24 mouse cellular contexts compared by ENCODE assay signal in genomic region chr16:59553490-59554161, GRCm38 (mm10). TPM values are rescaled to one million over a fixed set of nuclear protein-coding genes. Genes with fewer than 3 reads are reported as not detected.
A peak's percentile ranks its signal among the peaks of the same experiment; 100 is the strongest.
DNase-seq lines count a peak whose midpoint lies in the region; ATAC-seq and TF ChIP-seq lines count a peak whose summit lies in the region.
"Had no signal": no experiment of that assay in that cellular context is flagged by ENCODE, and none has a peak within 500 bp of the region (broad histone marks: within the 10 kb centered on the region; RNA-seq: fewer than 3 reads in every experiment).

No protein-coding gene starts in this region.

- no peak for TF ChIP-seq POLR2A in testis, adult 2 months (IDR thresholded peaks at IDR 0.05; ENCODE audit: control insufficient read depth, low read depth, low read length)

- no peak for TF ChIP-seq CTCF in testis, adult 2 months (IDR thresholded peaks at IDR 0.05; ENCODE audit: control insufficient read depth, insufficient read depth, insufficient replicate concordance, low read depth, low read length)

- 0 out of 2 replicates have a peak, but pooled peaks cover 2% of the 10 kb centered on the region for H3K4me1 ChIP-seq in kidney, embryonic 14.5 days (ENCODE audit: control insufficient read depth, insufficient read depth, low read length)
- H3K4me1 ChIP-seq in kidney, embryonic 16.5 days (ENCODE audit: insufficient read depth, low read length): peaks cover 10% of the 10 kb centered on the region
- H3K4me1 ChIP-seq in testis, adult 2 months (ENCODE audit: control insufficient read depth, insufficient read depth, low read length): peaks cover under 1% of the 10 kb centered on the region; the same call in 1 of the 2 replicates
- H3K4me1 ChIP-seq: embryonic facial prominence, embryonic 10.5 days had no signal

- WGBS in kidney, embryonic 14.5 days: 59% methylated on average over 12 of the region's 12 CpGs
- 54% methylated on average over 12 of the region's 12 CpGs for WGBS in kidney, embryonic 16.5 days

- no peak overlapping the region for H3K4me3 ChIP-seq in kidney, embryonic 14.5 days (ENCODE audit: low read length)
- H3K4me3 ChIP-seq in kidney, embryonic 16.5 days (ENCODE audit: low read length): no peak overlapping the region
- H3K4me3 ChIP-seq in testis, adult 2 months (ENCODE audit: control insufficient read depth, low read depth, low read length): peak overlapping the region; percentile 89
- H3K4me3 ChIP-seq: embryonic facial prominence, embryonic 10.5 days; embryonic facial prominence, embryonic 12.5 days; forebrain, embryonic 13.5 days; forebrain, embryonic 15.5 days had no signal

- H3K4me2 ChIP-seq in kidney, embryonic 14.5 days (replicated peaks; ENCODE audit: low read depth, low read length): no peak overlapping the region
- H3K4me2 ChIP-seq in kidney, embryonic 16.5 days (replicated peaks; ENCODE audit: low read depth, low read length): peak overlapping the region; percentile 31
- H3K4me2 ChIP-seq: embryonic facial prominence, embryonic 12.5 days; forebrain, embryonic 13.5 days; forebrain, embryonic 15.5 days had no signal

- no peak for DNase-seq in kidney, postnatal 10 days
- DNase-seq in kidney, adult 18-20 months: no peak
- DNase-seq in testis, postnatal 14 days (ENCODE audit: low spot score): no peak
- DNase-seq: adrenal gland, adult 8-10 months; adrenal gland, postnatal 14 days; adrenal gland, postnatal 36 days; B cell, adult 2 months; cerebellum, adult 11-12 months; cerebellum, adult 2 months; cerebellum, adult 9-10 months; cerebellum, postnatal 10 days; cerebellum, postnatal 25 days had no signal

- no peaks in the 10 kb centered on the region for H3K9me3 ChIP-seq in kidney, embryonic 14.5 days (ENCODE audit: control insufficient read depth, low read length)
- no peaks in the 10 kb centered on the region for H3K9me3 ChIP-seq in kidney, embryonic 16.5 days (ENCODE audit: low read length)
- H3K9me3 ChIP-seq: embryonic facial prominence, embryonic 10.5 days; embryonic facial prominence, embryonic 12.5 days; forebrain, embryonic 13.5 days; forebrain, embryonic 15.5 days had no signal

- no peaks in the 10 kb centered on the region for H3K27me3 ChIP-seq in kidney, embryonic 14.5 days (ENCODE audit: control insufficient read depth, insufficient read depth, low read length)
- H3K27me3 ChIP-seq in kidney, embryonic 16.5 days (ENCODE audit: insufficient read depth, low read length): no peaks in the 10 kb centered on the region
- no peaks in the 10 kb centered on the region for H3K27me3 ChIP-seq in testis, adult 2 months (ENCODE audit: control insufficient read depth, insufficient read depth, low read length)
- H3K27me3 ChIP-seq: CH12.LX; embryonic facial prominence, embryonic 12.5 days; forebrain, embryonic 13.5 days; forebrain, embryonic 15.5 days; Patski had no signal

- H3K9ac ChIP-seq in kidney, embryonic 14.5 days (ENCODE audit: low read depth, low read length): no peak overlapping the region
- H3K9ac ChIP-seq in kidney, embryonic 16.5 days (replicated peaks; ENCODE audit: low read length): no peak overlapping the region
- H3K9ac ChIP-seq: embryonic facial prominence, embryonic 12.5 days; forebrain, embryonic 13.5 days; forebrain, embryonic 15.5 days had no signal

- 0 out of 2 replicates have a peak, but pooled peaks cover 2% of the 10 kb centered on the region for H3K36me3 ChIP-seq in kidney, embryonic 14.5 days (ENCODE audit: control insufficient read depth, insufficient read depth, low read length)
- H3K36me3 ChIP-seq in kidney, embryonic 16.5 days (ENCODE audit: insufficient read depth, low read length): 0 out of 2 replicates have a peak, but pooled peaks cover 4% of the 10 kb centered on the region
- peaks cover 3% of the 10 kb centered on the region for H3K36me3 ChIP-seq in testis, adult 2 months (ENCODE audit: control insufficient read depth, insufficient read depth, low read length)
- H3K36me3 ChIP-seq: forebrain, embryonic 15.5 days; G1E had no signal

- peak; percentile 46; the same call in 1 of the 2 replicates for ATAC-seq in kidney, embryonic 14.5 days (ENCODE audit: low FRiP score, low TSS enrichment)
- ATAC-seq in kidney, embryonic 16.5 days (ENCODE audit: low FRiP score, low TSS enrichment): peak; percentile 70
- ATAC-seq: activated CD4-positive, CD25-positive, alpha-beta regulatory T cell, adult 4 months; CD4-positive, CD25-positive, alpha-beta regulatory T cell, adult 4 months; forebrain, embryonic 13.5 days; forebrain, embryonic 15.5 days; Patski had no signal

- H3K27ac ChIP-seq in kidney, embryonic 14.5 days (ENCODE audit: low read depth, low read length): no peak overlapping the region
- peak overlapping the region; percentile 28; the same call in 1 of the 2 replicates for H3K27ac ChIP-seq in kidney, embryonic 16.5 days (ENCODE audit: low read length)
- peak overlapping the region; percentile 83 for H3K27ac ChIP-seq in testis, adult 2 months (ENCODE audit: control insufficient read depth, insufficient read depth, low read depth, low read length)
- H3K27ac ChIP-seq: embryonic facial prominence, embryonic 10.5 days; embryonic facial prominence, embryonic 12.5 days; forebrain, embryonic 13.5 days; forebrain, embryonic 15.5 days had no signal

RNA-seq across cellular contexts. Expression of gene Crybg3, which starts 47.2 kb away (rescaled TPM):
- 11.8 and 12.7 TPM in 2 replicates for polyA plus RNA-seq in kidney, embryonic 14.5 days (2014; fragmentation: Nextera tagmentation; extraction: Ambion mirVana)
- polyA plus RNA-seq in kidney, embryonic 16.5 days (2015; fragmentation: Nextera tagmentation; extraction: Ambion mirVana): 7.6 and 8.7 TPM in 2 replicates
- 33.4 and 36.0 TPM in 2 replicates for polyA plus RNA-seq in testis, adult 2 months (2012; rRNA removed)
